Mouse (Mus musculus): ENCODE measurements at regions not wholly inside any gene's neighbourhood (a gene's known extent, or its start where the extent isn't known, plus 50 kb on each side); places are given as distances from the start of the nearest gene placed in this dataset.

GRCm38 (mm10) chr2:173397846-173398331 lies 121.6 kb upstream of the Pmepa1 start:
- TF ChIP-seq CTCF (IDR thresholded peaks at IDR 0.05) (no peak), EP300 (IDR thresholded peaks at IDR 0.05; ENCODE audit: insufficient read depth, low read depth, low read length) (no peak), POLR2A (IDR thresholded peaks at IDR 0.05; ENCODE audit: insufficient read depth, low read depth, low read length) (no peak)
